Mouse (Mus musculus): ENCODE measurements around the gene Glb1. TPM values are rescaled to one million over a fixed set of nuclear protein-coding genes. Genes with fewer than 3 reads are reported as not detected.

Glb1 gene
- polyA plus RNA-seq, 1 experiment = 39.6 TPM

Other genes starting within 250 kb of the Glb1 start
- not detected in 2 replicates for gene Bcl2a1c, start 70.9 kb upstream of the Glb1 start, polyA plus RNA-seq (2012; rRNA removed)
- 26.7 and 30.3 TPM in 2 replicates for gene Crtap, start 10.4 kb upstream of the Glb1 start, polyA plus RNA-seq (2012; rRNA removed)
- gene Tmppe, start within 50 bp of the Glb1 start, polyA plus RNA-seq (2012; rRNA removed) = 3.9 and 9.0 TPM in 2 replicates
- 2.2 and 3.4 TPM in 2 replicates for gene Ccr4, start 103.8 kb downstream of the Glb1 start, polyA plus RNA-seq (2012; rRNA removed)
- not detected in 2 replicates for gene C130032M10Rik, start 114.6 kb downstream of the Glb1 start, polyA plus RNA-seq (2012; rRNA removed)
- 0.01 TPM in 1 of 2 replicates, not detected in the other for gene Trim71, start 163.3 kb downstream of the Glb1 start, polyA plus RNA-seq (2012; rRNA removed)
- 20.5 and 25.3 TPM in 2 replicates for gene Cnot10, start 239.1 kb downstream of the Glb1 start, polyA plus RNA-seq (2012; rRNA removed)

Measured in large intestine, adult 2 months (tissue).